Mouse (Mus musculus): Measurements from ENCODE around the gene Neurl1a.

- no peak for TF ChIP-seq TAL1 (IDR thresholded peaks at IDR 0.05; ENCODE audit: low read length)
- TF ChIP-seq GATA1 (IDR thresholded peaks at IDR 0.05; ENCODE audit: low read length): no peak
Observed at GRCm38 (mm10) chr19:47232077-47232865, 53.7 kb downstream of the Neurl1a start.
